Mouse (Mus musculus) megakaryocyte, embryonic 14.5 days (primary cell): ENCODE measurements around the gene Spint1. TPM values are rescaled to one million over a fixed set of nuclear protein-coding genes. Genes with fewer than 3 reads are reported as not detected.

ENCODE experiments used
- H3K27me3 ChIP-seq: replicated peaks from 2 replicates; pipeline ENCODE3; 2012; ENCODE audit warnings: inconsistent platforms
- H3K36me3 ChIP-seq: replicated peaks from 2 replicates; pipeline ENCODE3; 2012; ENCODE audit warnings: low read length, inconsistent platforms, mixed read lengths
- H3K4me1 ChIP-seq: 2 replicates; pipeline ENCODE4 v1.6.1; 2012; ENCODE audit warnings: inconsistent platforms
- H3K4me3 ChIP-seq: replicated peaks from 2 replicates; pipeline ENCODE3; 2012; ENCODE audit warnings: moderate library complexity, mild to moderate bottlenecking, inconsistent platforms
- H3K9me3 ChIP-seq: 2 replicates; pipeline ENCODE4 v1.6.1; 2012; ENCODE audit warnings: inconsistent platforms
- FLI1 ChIP-seq: IDR thresholded peaks from 2 replicates; pipeline ENCODE4 v1.6.1; 2012; ENCODE audit warnings: low read length, inconsistent platforms, mixed read lengths
- GATA1 ChIP-seq: IDR thresholded peaks from 3 replicates; pipeline ENCODE4 v1.6.1; 2012; ENCODE audit warnings: mixed read lengths, low read length, inconsistent platforms, borderline replicate concordance
- polyA plus RNA-seq: library from polyadenylated mRNA; stranded (reverse); fragments of >175 nt; gene quantifications from 2 replicates; pipeline ENCODE4 v1.2.3, GENCODE M21; 2012; ENCODE audit warnings: low replicate concordance; ENCODE audit not compliant: insufficient read depth

Gene Spint1
- polyA plus RNA-seq, 1 experiment: not detected

DNA sequence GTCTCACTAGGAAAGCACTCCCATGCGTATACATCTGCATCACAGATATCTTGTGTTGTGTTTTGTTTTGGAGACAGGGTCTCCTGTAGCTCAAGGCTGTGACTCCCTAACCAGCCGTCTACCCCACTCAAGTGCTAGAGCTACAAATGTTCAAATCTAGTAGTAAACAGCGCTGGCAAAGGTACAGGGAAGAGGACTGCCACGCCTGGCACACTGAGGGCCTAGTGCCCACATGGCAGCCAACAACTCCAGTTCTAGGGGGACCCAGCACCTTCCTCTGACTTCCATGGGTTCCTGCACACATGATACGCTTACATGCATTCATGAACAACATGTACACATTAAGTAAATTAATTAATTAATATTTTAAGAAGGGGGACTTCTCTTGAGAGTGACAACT is 55.1 kb downstream of the Spint1 start:
- no peak for TF ChIP-seq GATA1
- no peak for TF ChIP-seq FLI1
- no peaks in the 10 kb centered on the region for H3K9me3 ChIP-seq
- peaks cover 70% of the 10 kb centered on the region for H3K36me3 ChIP-seq
- H3K27me3 ChIP-seq: no peaks in the 10 kb centered on the region
- H3K4me3 ChIP-seq: no peak overlapping the region
- peaks cover 51% of the 10 kb centered on the region for H3K4me1 ChIP-seq

GRCm38 (mm10) chr2:119292852-119293251 is 55.7 kb downstream of the Spint1 start:
- H3K4me1 ChIP-seq: peaks cover 51% of the 10 kb centered on the region

GRCm38 (mm10) chr2:119293311-119293710 is 56.1 kb downstream of the Spint1 start:
- Histone ChIP-seq H3K36me3 (peaks cover 81% of the 10 kb centered on the region), H3K9me3 (no peaks in the 10 kb centered on the region), H3K4me1 (peaks cover 48% of the 10 kb centered on the region), H3K27me3 (no peaks in the 10 kb centered on the region), H3K4me3 (peak overlapping the region; percentile 42)
- no peak for TF ChIP-seq FLI1
- TF ChIP-seq GATA1: no peak

More at GRCm38 (mm10) chr2:119292852-119293251, 55.7 kb downstream of the Spint1 start:
- no peak overlapping the region for H3K4me3 ChIP-seq
- peaks cover 76% of the 10 kb centered on the region for H3K36me3 ChIP-seq
- H3K27me3 ChIP-seq: no peaks in the 10 kb centered on the region
- H3K9me3 ChIP-seq: no peaks in the 10 kb centered on the region
- TF ChIP-seq FLI1 (no peak), GATA1 (no peak)

GRCm38 (mm10) chr2:119293776-119294390 is 56.7 kb downstream of the Spint1 start:
- Histone ChIP-seq H3K27me3 (no peaks in the 10 kb centered on the region), H3K9me3 (no peaks in the 10 kb centered on the region), H3K4me1 (peaks cover 52% of the 10 kb centered on the region), H3K4me3 (peak overlapping the region; percentile 42), H3K36me3 (peaks cover 86% of the 10 kb centered on the region)
- TF ChIP-seq FLI1: no peak
- TF ChIP-seq GATA1: no peak

GRCm38 (mm10) chr2:119294411-119294810 is 57.2 kb downstream of the Spint1 start:
- TF ChIP-seq GATA1: no peak
- TF ChIP-seq FLI1: no peak
- no peaks in the 10 kb centered on the region for H3K27me3 ChIP-seq
- peaks cover 92% of the 10 kb centered on the region for H3K36me3 ChIP-seq
- H3K4me3 ChIP-seq: peak overlapping the region; percentile 50
- H3K4me1 ChIP-seq: peaks cover 55% of the 10 kb centered on the region
- no peaks in the 10 kb centered on the region for H3K9me3 ChIP-seq

DNA sequence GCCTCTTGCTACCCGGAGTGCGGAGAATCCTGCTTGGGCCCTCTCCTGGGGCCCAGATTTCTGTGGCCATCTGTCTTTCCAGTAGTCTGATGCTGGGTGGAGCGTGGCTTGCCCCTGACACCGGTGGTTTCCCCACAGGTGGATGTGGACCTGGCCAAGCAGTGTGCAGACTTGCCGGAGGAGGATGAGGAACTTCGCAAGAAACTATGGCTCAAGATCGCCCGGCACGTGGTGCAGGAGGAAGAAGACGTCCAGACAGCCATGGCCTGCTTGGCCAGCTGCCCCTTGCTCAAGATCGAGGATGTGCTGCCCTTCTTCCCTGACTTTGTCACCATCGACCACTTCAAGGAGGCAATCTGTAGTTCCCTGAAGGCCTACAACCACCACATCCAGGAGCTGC is 59.6 kb downstream of the Spint1 start:
- Histone ChIP-seq H3K4me1 (peaks cover 64% of the 10 kb centered on the region), H3K9me3 (no peaks in the 10 kb centered on the region), H3K36me3 (peaks cover 83% of the 10 kb centered on the region), H3K4me3 (no peak overlapping the region), H3K27me3 (peaks cover 10% of the 10 kb centered on the region)
- TF ChIP-seq GATA1 (no peak), FLI1 (no peak)

- H3K4me3 ChIP-seq: no peak overlapping the region
- peaks cover 76% of the 10 kb centered on the region for H3K36me3 ChIP-seq
- H3K9me3 ChIP-seq: no peaks in the 10 kb centered on the region
- H3K27me3 ChIP-seq: peaks cover 16% of the 10 kb centered on the region
- TF ChIP-seq GATA1 (no peak), FLI1 (no peak)
- H3K4me1 ChIP-seq: peaks cover 64% of the 10 kb centered on the region
Measured at GRCm38 (mm10) chr2:119297506-119297905, 60.3 kb downstream of the Spint1 start.

DNA sequence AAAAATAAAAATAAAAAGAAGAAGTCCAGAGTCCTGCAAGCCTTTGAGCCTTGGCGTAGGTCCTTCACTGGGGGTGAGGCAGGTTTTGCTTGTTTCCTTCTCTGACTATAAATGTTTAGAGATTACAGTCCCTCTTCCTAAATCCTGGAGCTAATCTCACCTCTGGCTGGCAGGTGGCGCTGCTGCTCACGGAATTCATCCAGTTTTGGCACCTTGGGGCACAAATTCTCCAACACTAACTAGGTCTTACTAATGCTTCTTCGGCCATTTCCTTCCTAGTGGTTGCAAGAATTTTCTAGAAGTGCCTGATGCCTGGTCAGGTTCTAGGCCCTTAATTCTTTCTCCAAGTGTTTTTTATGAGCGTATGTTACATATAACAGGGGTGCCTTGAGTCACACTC is 61.2 kb downstream of the Spint1 start:
- no peak for TF ChIP-seq FLI1
- no peak for TF ChIP-seq GATA1
- Histone ChIP-seq H3K27me3 (peaks cover 21% of the 10 kb centered on the region), H3K36me3 (peaks cover 68% of the 10 kb centered on the region), H3K4me1 (peaks cover 63% of the 10 kb centered on the region), H3K9me3 (no peaks in the 10 kb centered on the region), H3K4me3 (no peak overlapping the region)

GRCm38 (mm10) chr2:119298839-119299238 is 61.7 kb downstream of the Spint1 start:
- Histone ChIP-seq H3K36me3 (peaks cover 63% of the 10 kb centered on the region), H3K9me3 (no peaks in the 10 kb centered on the region), H3K4me1 (peaks cover 60% of the 10 kb centered on the region), H3K4me3 (no peak overlapping the region), H3K27me3 (peaks cover 21% of the 10 kb centered on the region)
- TF ChIP-seq FLI1 (no peak), GATA1 (no peak)

Other genes starting within 250 kb of the Spint1 start
- 11.1 and 12.4 TPM in 2 replicates for gene Ccdc32, start 208.0 kb upstream of the Spint1 start, polyA plus RNA-seq
- 0.67 and 1.8 TPM in 2 replicates for gene Rpusd2, start 202.6 kb upstream of the Spint1 start, polyA plus RNA-seq
- gene Knl1, start 190.2 kb upstream of the Spint1 start, polyA plus RNA-seq: 0.47 and 1.4 TPM in 2 replicates
- gene Rad51, start 124.6 kb upstream of the Spint1 start, polyA plus RNA-seq: 6.1 and 6.4 TPM in 2 replicates
- 4.6 and 12.9 TPM in 2 replicates for gene Rmdn3, start 80.3 kb upstream of the Spint1 start, polyA plus RNA-seq
- 31.5 and 35.5 TPM in 2 replicates for gene Gchfr, start 69.6 kb upstream of the Spint1 start, polyA plus RNA-seq
- not detected in 2 replicates for gene Gm14137, start 62.9 kb upstream of the Spint1 start, polyA plus RNA-seq
- 2.9 and 19.5 TPM in 2 replicates for gene Zfyve19, start 28.7 kb upstream of the Spint1 start, polyA plus RNA-seq
- 2.4 and 23.7 TPM in 2 replicates for gene Dnajc17, start 28.6 kb upstream of the Spint1 start, polyA plus RNA-seq
- gene Ppp1r14d, start 7.5 kb upstream of the Spint1 start, polyA plus RNA-seq: not detected in 2 replicates
- 1.9 TPM in 1 of 2 replicates, not detected in the other for gene Rhov, start 33.9 kb downstream of the Spint1 start, polyA plus RNA-seq
- gene Vps18, start 51.4 kb downstream of the Spint1 start, polyA plus RNA-seq: 8.8 and 11.1 TPM in 2 replicates
- gene Dll4, start 88.4 kb downstream of the Spint1 start, polyA plus RNA-seq: not detected in 2 replicates
- gene Chac1, start 113.9 kb downstream of the Spint1 start, polyA plus RNA-seq: 33.0 and 93.9 TPM in 2 replicates
- 2.3 and 2.7 TPM in 2 replicates for gene Ino80, start 240.3 kb downstream of the Spint1 start, polyA plus RNA-seq